8 mouse cellular contexts compared by ENCODE assay signal in genomic region chr15:98804054-98804453, GRCm38 (mm10). TPM values are rescaled to one million over a fixed set of nuclear protein-coding genes. Genes with fewer than 3 reads are reported as not detected.
DNase-seq lines count a peak whose midpoint lies in the region; ATAC-seq and TF ChIP-seq lines count a peak whose summit lies in the region.

No protein-coding gene starts in this region.

- peaks cover 46% of the 10 kb centered on the region for H3K4me1 ChIP-seq in G1E (ENCODE audit: insufficient read depth, low read depth, low read length)
- H3K4me1 ChIP-seq in forebrain, embryonic 16.5 days (replicated peaks; ENCODE audit: control insufficient read depth, insufficient read depth, low read length) = peaks cover 40% of the 10 kb centered on the region
- peaks cover 52% of the 10 kb centered on the region for H3K4me1 ChIP-seq in neural tube, embryonic 15.5 days

- peak overlapping the region; percentile 40 for H3K4me2 ChIP-seq in forebrain, embryonic 16.5 days (ENCODE audit: low read length)
- peak overlapping the region; percentile 50 for H3K4me2 ChIP-seq in neural tube, embryonic 15.5 days

- ATAC-seq in G1E (ENCODE audit: extremely low read depth, insufficient number of reproducible peaks, low FRiP score, poor library complexity, severe bottlenecking) = peak; percentile 52; the same call in 1 of the 2 replicates
- ATAC-seq in forebrain, embryonic 16.5 days = 0 out of 2 replicates have a peak, but pooled peaks have one; percentile 37
- ATAC-seq in neural tube, embryonic 15.5 days (ENCODE audit: low FRiP score) = peak; percentile 43; the same call in 1 of the 2 replicates

- DNase-seq in G1E (ENCODE audit: low spot score) = peak; percentile 82
- peak; percentile 76 for DNase-seq in cerebellum, adult 11-12 months
- peak; percentile 91 for DNase-seq in heart, postnatal 4 days
- peak; percentile 89 to 95 for DNase-seq in layer of hippocampus, adult 2 months (ENCODE audit: low spot score in 2 of 2)
- peak; percentile 78 to 84 for DNase-seq in lung, adult 18-20 months
- DNase-seq in thymus, adult 18-20 months = peak; percentile 52 to 64

- H3K4me3 ChIP-seq in G1E (ENCODE audit: low read depth, low read length) = no peak overlapping the region; the same call in 1 of the 2 replicates
- H3K4me3 ChIP-seq in forebrain, embryonic 16.5 days (replicated peaks; ENCODE audit: low read length) = peak overlapping the region; percentile 22; the same call in 1 of the 2 replicates
- H3K4me3 ChIP-seq in layer of hippocampus, adult 2 months = peak overlapping the region; percentile 72
- peak overlapping the region; percentile 23 for H3K4me3 ChIP-seq in neural tube, embryonic 15.5 days (replicated peaks)

- under 1% methylated on average over 32 of the region's 32 CpGs for WGBS in forebrain, embryonic 16.5 days
- WGBS in neural tube, embryonic 15.5 days = under 1% methylated on average over 32 of the region's 32 CpGs

- peak; percentile 93 for TF ChIP-seq CTCF in G1E (IDR thresholded peaks at IDR 0.05; ENCODE audit: low read depth, low read length)
- TF ChIP-seq CTCF in layer of hippocampus, adult 2 months (conservative IDR thresholded peaks at IDR 0.05) = peak; percentile 97

- no peak overlapping the region for H3K9ac ChIP-seq in forebrain, embryonic 16.5 days (replicated peaks; ENCODE audit: low read depth, low read length)
- 0 out of 2 replicates have a peak overlapping the region, but pooled peaks have one; percentile 27 for H3K9ac ChIP-seq in neural tube, embryonic 15.5 days (replicated peaks)

- peaks cover 5% of the 10 kb centered on the region; the same call in 1 of the 2 replicates for H3K9me3 ChIP-seq in G1E (replicated peaks)
- H3K9me3 ChIP-seq in forebrain, embryonic 16.5 days (ENCODE audit: control insufficient read depth, low read length) = no peaks in the 10 kb centered on the region
- H3K9me3 ChIP-seq in neural tube, embryonic 15.5 days (replicated peaks) = no peaks in the 10 kb centered on the region

- H3K36me3 ChIP-seq in G1E (replicated peaks) = peaks cover 3% of the 10 kb centered on the region
- no peaks in the 10 kb centered on the region for H3K36me3 ChIP-seq in forebrain, embryonic 16.5 days (ENCODE audit: control insufficient read depth, insufficient read depth)
- no peaks in the 10 kb centered on the region for H3K36me3 ChIP-seq in neural tube, embryonic 15.5 days

- H3K27ac ChIP-seq in forebrain, embryonic 16.5 days (ENCODE audit: low read length) = no peak overlapping the region
- H3K27ac ChIP-seq in layer of hippocampus, adult 2 months = peak overlapping the region; percentile 97
- H3K27ac ChIP-seq in neural tube, embryonic 15.5 days (replicated peaks) = no peak overlapping the region

- peaks cover 96% of the 10 kb centered on the region for H3K27me3 ChIP-seq in G1E (ENCODE audit: insufficient read depth, low read length)
- H3K27me3 ChIP-seq in forebrain, embryonic 16.5 days (replicated peaks; ENCODE audit: control insufficient read depth, insufficient read depth, low read length) = peaks cover 94% of the 10 kb centered on the region
- H3K27me3 ChIP-seq in neural tube, embryonic 15.5 days (replicated peaks) = peaks cover 96% of the 10 kb centered on the region

RNA-seq across cellular contexts. Expression of gene Ddn, which starts 5.2 kb away (rescaled TPM):
- total RNA-seq in G1E (2014; fragmentation: Nextera tagmentation) = not detected in 2 replicates
- 0.17 and 0.22 TPM in 2 replicates for total RNA-seq in G1E (2017)
- polyA plus RNA-seq in G1E (2012) = 0.07 and 0.08 TPM in 2 replicates
- polyA plus RNA-seq in forebrain, embryonic 16.5 days (2015; fragmentation: Nextera tagmentation; extraction: Ambion mirVana) = 0.46 and 0.58 TPM in 2 replicates
- 1 to 10 TPM in 1 of 2 experiments, under 1 TPM in 1; 0.93 to 1.2 TPM for total RNA-seq in heart, postnatal 4 days (2021)
- 1,000 to 10,000 TPM; 1,636 to 1,683 TPM for total RNA-seq in layer of hippocampus, adult 2 months (2021)
- 0.18 and 0.36 TPM in 2 replicates for polyA plus RNA-seq in neural tube, embryonic 15.5 days (2015; fragmentation: Nextera tagmentation; extraction: Ambion mirVana)

RNA-seq across cellular contexts. Expression of gene Wnt1, which starts 14.4 kb away (rescaled TPM):
- total RNA-seq in G1E (2014; fragmentation: Nextera tagmentation) (not detected in 2 replicates), G1E (2017) (not detected in 2 replicates)
- not detected in 2 replicates for polyA plus RNA-seq in G1E (2012)
- 0.10 and 0.42 TPM in 2 replicates for polyA plus RNA-seq in forebrain, embryonic 16.5 days (2015; fragmentation: Nextera tagmentation; extraction: Ambion mirVana)
- total RNA-seq in heart, postnatal 4 days (2021) = not detected
- not detected for total RNA-seq in layer of hippocampus, adult 2 months (2021)
- 1.0 and 2.0 TPM in 2 replicates for polyA plus RNA-seq in neural tube, embryonic 15.5 days (2015; fragmentation: Nextera tagmentation; extraction: Ambion mirVana)

RNA-seq across cellular contexts. Expression of gene Wnt10b, which starts 26.1 kb away (rescaled TPM):
- not detected in 2 replicates for total RNA-seq in G1E (2014; fragmentation: Nextera tagmentation)
- 0.27 TPM in 1 of 2 replicates, not detected in the other for total RNA-seq in G1E (2017)
- 0.05 and 0.09 TPM in 2 replicates for polyA plus RNA-seq in G1E (2012)
- not detected in 2 replicates for polyA plus RNA-seq in forebrain, embryonic 16.5 days (2015; fragmentation: Nextera tagmentation; extraction: Ambion mirVana)
- total RNA-seq in heart, postnatal 4 days (2021) = under 1 TPM; 0.36 to 0.50 TPM
- under 1 TPM; 0.15 to 0.38 TPM for total RNA-seq in layer of hippocampus, adult 2 months (2021)
- 0.08 and 0.72 TPM in 2 replicates for polyA plus RNA-seq in neural tube, embryonic 15.5 days (2015; fragmentation: Nextera tagmentation; extraction: Ambion mirVana)

RNA-seq across cellular contexts. Expression of gene Prkag1, which starts 27.3 kb away (rescaled TPM):
- total RNA-seq in G1E (2014; fragmentation: Nextera tagmentation) = 62.8 and 72.4 TPM in 2 replicates
- total RNA-seq in G1E (2017) = 114 and 150 TPM in 2 replicates
- polyA plus RNA-seq in G1E (2012) = 106 and 142 TPM in 2 replicates
- 79.5 and 89.2 TPM in 2 replicates for polyA plus RNA-seq in forebrain, embryonic 16.5 days (2015; fragmentation: Nextera tagmentation; extraction: Ambion mirVana)
- 10 to 100 TPM; 88.9 to 89.3 TPM for total RNA-seq in heart, postnatal 4 days (2021)
- 10 to 100 TPM; 50.3 to 51.9 TPM for total RNA-seq in layer of hippocampus, adult 2 months (2021)
- 66.4 and 72.9 TPM in 2 replicates for polyA plus RNA-seq in neural tube, embryonic 15.5 days (2015; fragmentation: Nextera tagmentation; extraction: Ambion mirVana)

RNA-seq across cellular contexts. Expression of gene Arf3, which starts 41.0 kb away (rescaled TPM):
- total RNA-seq in G1E (2014; fragmentation: Nextera tagmentation) (60.9 and 65.0 TPM in 2 replicates), G1E (2017) (37.9 and 41.6 TPM in 2 replicates)
- polyA plus RNA-seq in G1E (2012) = 55.4 and 58.2 TPM in 2 replicates
- 82.6 and 99.9 TPM in 2 replicates for polyA plus RNA-seq in forebrain, embryonic 16.5 days (2015; fragmentation: Nextera tagmentation; extraction: Ambion mirVana)
- 10 to 100 TPM; 40.9 to 43.7 TPM for total RNA-seq in heart, postnatal 4 days (2021)
- total RNA-seq in layer of hippocampus, adult 2 months (2021) = 100 to 1,000 TPM; 820 to 852 TPM
- polyA plus RNA-seq in neural tube, embryonic 15.5 days (2015; fragmentation: Nextera tagmentation; extraction: Ambion mirVana) = 97.8 TPM in 2 replicates

Comparison
In these comparisons a context has a peak if more than half of its experiments do, and no peak if none do; other contexts are left out.
1. RNA of gene Ddn, which starts 5.2 kb away (total RNA-seq): 1,636 to 1,683 TPM in layer of hippocampus, adult 2 months; 0.93 to 1.2 TPM in heart, postnatal 4 days and 0.17 to 0.22 TPM in G1E; every median in the first group is over 100 times any median in the second.
2. Peak in every context shown above with its lines, with median percentiles within 50 percentile points of each other: ATAC-seq and DNase-seq.